Mouse (Mus musculus): ENCODE measurements around the gene Stx1a. TPM values are rescaled to one million over a fixed set of nuclear protein-coding genes. Genes with fewer than 3 reads are reported as not detected.
"Not testable (repeated sequence)": the region's sequence is repeated elsewhere in the genome, so short reads cannot be mapped to it uniquely, and the experiment has no call there.

The Stx1a gene
- polyA plus RNA-seq, 1 experiment: 5.1 TPM

GRCm38 (mm10) chr5:135040059-135040458, 16.8 kb downstream of the Stx1a start:
- H3K36me3 ChIP-seq (ENCODE audit: control insufficient read depth, insufficient read depth, low read length): no peaks in the 10 kb centered on the region
- H3K27me3 ChIP-seq (ENCODE audit: control insufficient read depth, insufficient read depth, low read length): no peaks in the 10 kb centered on the region
- no peak overlapping the region for H3K4me3 ChIP-seq (ENCODE audit: low read depth, low read length)
- no peak for TF ChIP-seq CTCF (IDR thresholded peaks at IDR 0.05; ENCODE audit: extremely low read depth, insufficient read length, insufficient replicate concordance, low read depth, low read length)
- no peak for TF ChIP-seq POLR2A (IDR thresholded peaks at IDR 0.05; ENCODE audit: low read depth, low read length)
- no peaks in the 10 kb centered on the region for H3K4me1 ChIP-seq (ENCODE audit: control insufficient read depth, insufficient read depth, insufficient read length, low read length)
- WGBS: 70% methylated on average over 6 of the region's 6 CpGs
- no peak overlapping the region for H3K27ac ChIP-seq (ENCODE audit: insufficient read depth, low read depth, low read length)

- WGBS: 57% methylated on average over 11 of the region's 11 CpGs
- no peak overlapping the region for H3K27ac ChIP-seq (ENCODE audit: insufficient read depth, low read depth, low read length)
- H3K36me3 ChIP-seq (ENCODE audit: control insufficient read depth, insufficient read depth, low read length): no peaks in the 10 kb centered on the region
- no peaks in the 10 kb centered on the region for H3K27me3 ChIP-seq (ENCODE audit: control insufficient read depth, insufficient read depth, low read length)
- TF ChIP-seq CTCF (IDR thresholded peaks at IDR 0.05; ENCODE audit: extremely low read depth, insufficient read length, insufficient replicate concordance, low read depth, low read length): no peak
- TF ChIP-seq POLR2A (IDR thresholded peaks at IDR 0.05; ENCODE audit: low read depth, low read length): no peak
- H3K4me3 ChIP-seq (ENCODE audit: low read depth, low read length): no peak overlapping the region
- no peaks in the 10 kb centered on the region for H3K4me1 ChIP-seq (ENCODE audit: control insufficient read depth, insufficient read depth, insufficient read length, low read length)
Observed at GRCm38 (mm10) chr5:135040777-135041176, 17.5 kb downstream of the Stx1a start.

- Histone ChIP-seq H3K4me1 (ENCODE audit: control insufficient read depth, insufficient read depth, insufficient read length, low read length) (no peaks in the 10 kb centered on the region), H3K36me3 (ENCODE audit: control insufficient read depth, insufficient read depth, low read length) (no peaks in the 10 kb centered on the region), H3K4me3 (ENCODE audit: low read depth, low read length) (no peak overlapping the region), H3K27me3 (ENCODE audit: control insufficient read depth, insufficient read depth, low read length) (no peaks in the 10 kb centered on the region), H3K27ac (ENCODE audit: insufficient read depth, low read depth, low read length) (no peak overlapping the region)
- WGBS: 64% methylated on average over 21 of the region's 21 CpGs
- no peak for TF ChIP-seq CTCF (IDR thresholded peaks at IDR 0.05; ENCODE audit: extremely low read depth, insufficient read length, insufficient replicate concordance, low read depth, low read length)
- no peak for TF ChIP-seq POLR2A (IDR thresholded peaks at IDR 0.05; ENCODE audit: low read depth, low read length)
Observed at GRCm38 (mm10) chr5:135042105-135042788, 19.0 kb downstream of the Stx1a start.

- Histone ChIP-seq H3K27me3 (ENCODE audit: control insufficient read depth, insufficient read depth, low read length) (no peaks in the 10 kb centered on the region), H3K36me3 (ENCODE audit: control insufficient read depth, insufficient read depth, low read length) (no peaks in the 10 kb centered on the region), H3K27ac (ENCODE audit: insufficient read depth, low read depth, low read length) (no peak overlapping the region), H3K4me1 (ENCODE audit: control insufficient read depth, insufficient read depth, insufficient read length, low read length) (no peaks in the 10 kb centered on the region), H3K4me3 (ENCODE audit: low read depth, low read length) (no peak overlapping the region)
- TF ChIP-seq CTCF (IDR thresholded peaks at IDR 0.05; ENCODE audit: extremely low read depth, insufficient read length, insufficient replicate concordance, low read depth, low read length): no peak
- TF ChIP-seq POLR2A (IDR thresholded peaks at IDR 0.05; ENCODE audit: low read depth, low read length): no peak
- WGBS: 92% methylated on average over 3 of the region's 3 CpGs
Observed at GRCm38 (mm10) chr5:135044575-135044974, 21.3 kb downstream of the Stx1a start.

GRCm38 (mm10) chr5:135048539-135048938, 25.3 kb downstream of the Stx1a start:
- WGBS: 88% methylated on average over 5 of the region's 5 CpGs
- Histone ChIP-seq H3K4me3 (ENCODE audit: low read depth, low read length) (no peak overlapping the region), H3K4me1 (ENCODE audit: control insufficient read depth, insufficient read depth, insufficient read length, low read length) (no peaks in the 10 kb centered on the region), H3K27ac (ENCODE audit: insufficient read depth, low read depth, low read length) (no peak overlapping the region), H3K36me3 (ENCODE audit: control insufficient read depth, insufficient read depth, low read length) (peaks cover 8% of the 10 kb centered on the region), H3K27me3 (ENCODE audit: control insufficient read depth, insufficient read depth, low read length) (no peaks in the 10 kb centered on the region)
- TF ChIP-seq CTCF (IDR thresholded peaks at IDR 0.05; ENCODE audit: extremely low read depth, insufficient read length, insufficient replicate concordance, low read depth, low read length) (no peak), POLR2A (IDR thresholded peaks at IDR 0.05; ENCODE audit: low read depth, low read length) (no peak)

- H3K36me3 ChIP-seq (ENCODE audit: control insufficient read depth, insufficient read depth, low read length): peaks cover 15% of the 10 kb centered on the region
- H3K27me3 ChIP-seq (ENCODE audit: control insufficient read depth, insufficient read depth, low read length); H3K4me3 ChIP-seq (ENCODE audit: low read depth, low read length); H3K27ac ChIP-seq (ENCODE audit: insufficient read depth, low read depth, low read length); H3K4me1 ChIP-seq (ENCODE audit: control insufficient read depth, insufficient read depth, insufficient read length, low read length): not testable (repeated sequence)
- WGBS: 97% methylated on average over 6 of the region's 6 CpGs
Observed at GRCm38 (mm10) chr5:135049268-135049667, 26.0 kb downstream of the Stx1a start.

GRCm38 (mm10) chr5:135053356-135053755, 30.1 kb downstream of the Stx1a start:
- Histone ChIP-seq H3K4me3 (ENCODE audit: low read depth, low read length) (no peak overlapping the region), H3K27ac (ENCODE audit: insufficient read depth, low read depth, low read length) (no peak overlapping the region), H3K4me1 (ENCODE audit: control insufficient read depth, insufficient read depth, insufficient read length, low read length) (no peaks in the 10 kb centered on the region), H3K27me3 (ENCODE audit: control insufficient read depth, insufficient read depth, low read length) (no peaks in the 10 kb centered on the region), H3K36me3 (ENCODE audit: control insufficient read depth, insufficient read depth, low read length) (peaks cover 42% of the 10 kb centered on the region)
- no peak for TF ChIP-seq POLR2A (IDR thresholded peaks at IDR 0.05; ENCODE audit: low read depth, low read length)
- no peak for TF ChIP-seq CTCF (IDR thresholded peaks at IDR 0.05; ENCODE audit: extremely low read depth, insufficient read length, insufficient replicate concordance, low read depth, low read length)
- WGBS: 88% methylated on average over 12 of the region's 12 CpGs
